Mouse (Mus musculus) intestine, embryonic 14.5 days (tissue): Measurements from ENCODE around the gene Hoxb2. TPM values are rescaled to one million over a fixed set of nuclear protein-coding genes. Genes with fewer than 3 reads are reported as not detected.

Source experiments
- ATAC-seq: fragments of 200-750 bp; cut with Nextera tagmentation; replicated peaks from 2 replicates; pipeline ENCODE4 v1.8.0; 2017; ENCODE audit warnings: low read depth, moderate number of reproducible peaks, moderate TSS enrichment, moderate library complexity; ENCODE audit not compliant: low FRiP score, low TSS enrichment
- DNase-seq: peaks from one replicate; pipeline ENCODE4 v3.0.0-alpha.2; 2018; ENCODE audit warnings: low spot score
- H3K27ac ChIP-seq: fragments of 300-500 bp; sonication (generic); 2 replicates; pipeline ENCODE4 v1.5.1; 2014; ENCODE audit warnings: low read depth, mild to moderate bottlenecking, control low read depth
- H3K27me3 ChIP-seq: fragments of 300-500 bp; sonication (generic); replicated peaks from 2 replicates; pipeline ENCODE4 v1.6.1; 2014; ENCODE audit warnings: low read length, control low read depth; ENCODE audit not compliant: control insufficient read depth, insufficient read depth
- H3K36me3 ChIP-seq: fragments of 300-500 bp; sonication (generic); 2 replicates; pipeline ENCODE4 v1.6.1; 2014; ENCODE audit warnings: low read length, control low read depth; ENCODE audit not compliant: control insufficient read depth, insufficient read depth
- H3K4me1 ChIP-seq: fragments of 300-500 bp; sonication (generic); replicated peaks from 2 replicates; pipeline ENCODE4 v1.6.1; 2014; ENCODE audit warnings: low read length, control low read depth, mixed read lengths; ENCODE audit not compliant: control insufficient read depth, insufficient read depth
- H3K4me2 ChIP-seq: fragments of 300-500 bp; sonication (generic); 2 replicates; pipeline ENCODE4 v1.6.1; 2014; ENCODE audit warnings: low read length
- H3K4me3 ChIP-seq: fragments of 300-500 bp; sonication (generic); 2 replicates; pipeline ENCODE4 v1.5.1; 2014; ENCODE audit warnings: low read depth, low read length, control low read depth, mixed read lengths
- H3K9ac ChIP-seq: fragments of 300-500 bp; sonication (generic); 2 replicates; pipeline ENCODE4 v1.6.1; 2014; ENCODE audit warnings: mild to moderate bottlenecking, low read length
- H3K9me3 ChIP-seq: fragments of 300-500 bp; sonication (generic); 2 replicates; pipeline ENCODE4 v1.6.1; 2016; ENCODE audit warnings: low read length, control low read depth; ENCODE audit not compliant: control insufficient read depth
- WGBS: fragments of 180-500 bp; shearing (Covaris S2); extraction: QIAGEN DNeasy Blood & Tissue Kit; methylation state at CpG from one replicate; pipeline ENCODE4 v1.1.7; 2014; 5-methylcytosine and 5-hydroxymethylcytosine counted together
- polyA plus RNA-seq: library from polyadenylated mRNA; unstranded; fragments of >200 nt; fragmentation: Nextera tagmentation; extraction: Ambion mirVana; gene quantifications from 2 replicates; pipeline ENCODE4 v1.2.1, GENCODE M21; 2014

Hoxb2 gene
- polyA plus RNA-seq, 1 experiment from 2014 or later, result 27.9 TPM

DNA sequence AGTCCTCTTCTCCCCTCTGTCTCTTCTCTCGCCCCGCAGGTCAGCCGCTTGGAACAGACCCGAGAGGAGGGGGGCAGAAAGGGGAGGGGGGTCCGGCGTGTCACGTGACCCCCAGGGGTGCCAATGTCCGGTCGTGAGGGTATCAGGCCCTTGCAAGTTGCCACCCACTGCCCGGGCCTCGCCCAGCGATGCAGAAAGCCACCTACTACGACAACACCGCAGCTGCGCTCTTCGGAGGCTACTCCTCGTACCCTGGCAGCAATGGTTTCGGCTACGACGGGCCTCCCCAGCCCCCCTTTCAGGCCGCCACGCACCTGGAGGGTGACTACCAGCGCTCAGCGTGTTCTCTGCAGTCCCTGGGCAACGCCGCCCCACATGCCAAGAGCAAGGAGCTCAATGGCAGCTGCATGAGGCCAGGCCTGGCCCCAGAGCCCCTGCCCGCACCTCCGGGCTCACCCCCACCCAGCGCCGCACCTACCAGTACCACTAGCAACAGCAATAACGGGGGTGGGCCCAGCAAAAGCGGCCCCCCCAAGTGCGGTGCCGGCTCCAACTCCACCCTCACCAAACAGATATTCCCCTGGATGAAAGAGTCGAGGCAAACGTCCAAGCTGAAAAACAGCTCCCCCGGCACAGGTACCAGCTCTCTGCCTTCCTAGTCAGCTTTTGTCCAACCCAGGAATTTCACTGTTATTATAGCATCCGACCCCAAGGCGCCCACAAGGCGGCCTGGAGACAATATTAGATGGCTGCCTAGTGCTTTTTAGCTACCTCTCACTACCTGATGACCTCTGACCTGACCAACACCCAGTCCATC, 6.1 kb upstream of the Hoxb2 start:
- peaks cover 73% of the 10 kb centered on the region for H3K4me1 ChIP-seq
- ATAC-seq (no peak), DNase-seq (peak; percentile 79)
- H3K27ac ChIP-seq, result peak overlapping the region; percentile 98
- H3K36me3 ChIP-seq, result peaks cover 9% of the 10 kb centered on the region; the same call in 1 of the 2 replicates
- H3K27me3 ChIP-seq, result no peaks in the 10 kb centered on the region
- H3K9ac ChIP-seq, result peak overlapping the region; percentile 76
- H3K4me3 ChIP-seq, result peak overlapping the region; percentile 25; the same call in 1 of the 2 replicates
- no peaks in the 10 kb centered on the region for H3K9me3 ChIP-seq
- H3K4me2 ChIP-seq, result peak overlapping the region; percentile 85
- WGBS, result 23% methylated on average over 40 of the region's 40 CpGs

- H3K4me3 ChIP-seq, result peak overlapping the region; percentile 25
- ATAC-seq (no peak), DNase-seq (peak; percentile 78)
- H3K4me1 ChIP-seq, result peaks cover 73% of the 10 kb centered on the region
- H3K9ac ChIP-seq, result peak overlapping the region; percentile 76
- peaks cover 9% of the 10 kb centered on the region; the same call in 1 of the 2 replicates for H3K36me3 ChIP-seq
- no peaks in the 10 kb centered on the region for H3K27me3 ChIP-seq
- no peaks in the 10 kb centered on the region for H3K9me3 ChIP-seq
- peak overlapping the region; percentile 98 for H3K27ac ChIP-seq
- H3K4me2 ChIP-seq, result peak overlapping the region; percentile 85
- WGBS, result 19% methylated on average over 6 of the region's 6 CpGs
Observed at GRCm38 (mm10) chr11:96344878-96345159, 5.5 kb upstream of the Hoxb2 start.

DNA sequence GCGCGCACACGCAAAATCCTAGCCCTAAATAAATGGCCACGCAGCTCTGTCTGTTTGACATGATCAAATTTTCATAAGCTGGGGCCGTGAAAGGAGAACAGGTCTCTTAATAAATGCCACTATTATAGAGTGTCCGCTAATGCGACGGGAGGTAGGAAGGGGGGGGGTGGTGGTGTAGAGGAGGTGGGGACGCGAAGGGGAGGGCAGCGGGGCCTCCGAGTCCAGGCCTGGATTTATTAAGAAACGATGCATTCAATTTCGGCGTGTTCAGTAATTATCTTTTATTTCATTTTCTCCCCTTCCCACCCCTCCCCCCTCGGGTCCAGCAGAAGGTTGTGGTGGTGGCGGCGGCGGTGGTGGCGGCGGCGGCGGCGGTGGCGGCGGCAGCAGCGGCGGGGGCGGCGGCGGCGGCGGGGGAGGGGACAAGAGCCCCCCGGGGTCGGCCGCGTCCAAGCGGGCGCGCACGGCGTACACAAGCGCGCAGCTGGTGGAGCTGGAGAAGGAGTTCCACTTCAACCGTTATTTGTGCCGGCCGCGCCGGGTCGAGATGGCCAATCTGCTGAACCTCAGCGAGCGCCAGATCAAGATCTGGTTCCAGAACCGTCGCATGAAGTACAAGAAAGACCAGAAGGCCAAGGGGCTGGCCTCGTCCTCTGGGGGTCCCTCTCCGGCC, 5.0 kb upstream of the Hoxb2 start:
- ATAC-seq, result no peak
- no peaks in the 10 kb centered on the region for H3K27me3 ChIP-seq

DNA sequence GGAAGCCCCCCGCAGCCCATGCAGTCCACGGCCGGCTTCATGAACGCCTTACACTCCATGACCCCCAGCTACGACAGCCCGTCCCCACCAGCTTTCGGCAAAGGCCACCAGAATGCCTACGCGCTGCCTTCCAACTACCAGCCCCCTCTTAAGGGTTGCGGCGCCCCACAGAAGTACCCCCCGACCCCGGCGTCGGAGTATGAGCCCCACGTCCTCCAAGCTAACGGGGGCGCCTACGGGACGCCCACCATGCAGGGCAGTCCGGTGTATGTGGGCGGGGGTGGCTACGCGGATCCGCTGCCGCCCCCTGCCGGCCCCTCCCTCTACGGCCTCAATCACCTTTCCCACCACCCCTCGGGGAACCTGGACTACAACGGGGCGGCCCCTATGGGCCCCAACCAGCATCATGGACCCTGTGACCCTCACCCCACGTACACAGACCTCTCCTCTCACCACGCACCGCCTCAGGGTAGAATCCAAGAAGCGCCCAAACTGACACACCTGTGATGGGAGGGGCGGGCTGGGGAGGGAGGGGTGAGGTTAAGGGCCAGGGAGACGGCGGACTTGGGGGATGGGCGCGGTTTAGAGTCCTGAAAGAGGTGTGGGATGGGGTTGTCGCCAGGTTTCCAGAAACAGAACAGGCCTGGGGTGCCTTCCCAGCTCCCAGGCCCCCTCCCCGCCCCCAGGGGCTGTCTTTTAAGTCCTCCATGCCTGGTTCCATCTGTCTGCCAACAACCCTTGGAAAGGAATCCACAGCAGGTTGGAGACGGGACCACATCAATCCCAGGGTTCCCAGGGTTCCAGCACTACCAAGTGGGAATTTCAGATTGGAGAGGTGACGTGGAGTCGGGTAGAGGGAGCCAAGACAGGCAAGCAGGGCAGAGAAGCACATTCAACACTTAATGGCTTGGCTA, 4.2 kb upstream of the Hoxb2 start:
- DNase-seq (peak; percentile 77), ATAC-seq (0 out of 2 replicates have a peak, but pooled peaks have one; percentile 7)
- Histone ChIP-seq H3K27me3 (no peaks in the 10 kb centered on the region), H3K27ac (peak overlapping the region; percentile 98), H3K4me1 (peaks cover 79% of the 10 kb centered on the region), H3K4me2 (peak overlapping the region; percentile 85), H3K36me3 (peaks cover 9% of the 10 kb centered on the region; the same call in 1 of the 2 replicates), H3K9ac (peak overlapping the region; percentile 76), H3K9me3 (no peaks in the 10 kb centered on the region), H3K4me3 (peak overlapping the region; percentile 25)
- WGBS, result 11% methylated on average over 45 of the region's 45 CpGs

More for the DNA sequence above, 5.0 kb upstream of the Hoxb2 start:
- peak overlapping the region; percentile 98 for H3K27ac ChIP-seq
- H3K4me3 ChIP-seq, result peak overlapping the region; percentile 25
- no peaks in the 10 kb centered on the region for H3K9me3 ChIP-seq
- WGBS, result 5% methylated on average over 48 of the region's 56 CpGs
- peak overlapping the region; percentile 85 for H3K4me2 ChIP-seq
- H3K4me1 ChIP-seq, result peaks cover 73% of the 10 kb centered on the region
- H3K9ac ChIP-seq, result peak overlapping the region; percentile 76
- H3K36me3 ChIP-seq, result peaks cover 9% of the 10 kb centered on the region; the same call in 1 of the 2 replicates
- DNase-seq, result peak; percentile 75

DNA sequence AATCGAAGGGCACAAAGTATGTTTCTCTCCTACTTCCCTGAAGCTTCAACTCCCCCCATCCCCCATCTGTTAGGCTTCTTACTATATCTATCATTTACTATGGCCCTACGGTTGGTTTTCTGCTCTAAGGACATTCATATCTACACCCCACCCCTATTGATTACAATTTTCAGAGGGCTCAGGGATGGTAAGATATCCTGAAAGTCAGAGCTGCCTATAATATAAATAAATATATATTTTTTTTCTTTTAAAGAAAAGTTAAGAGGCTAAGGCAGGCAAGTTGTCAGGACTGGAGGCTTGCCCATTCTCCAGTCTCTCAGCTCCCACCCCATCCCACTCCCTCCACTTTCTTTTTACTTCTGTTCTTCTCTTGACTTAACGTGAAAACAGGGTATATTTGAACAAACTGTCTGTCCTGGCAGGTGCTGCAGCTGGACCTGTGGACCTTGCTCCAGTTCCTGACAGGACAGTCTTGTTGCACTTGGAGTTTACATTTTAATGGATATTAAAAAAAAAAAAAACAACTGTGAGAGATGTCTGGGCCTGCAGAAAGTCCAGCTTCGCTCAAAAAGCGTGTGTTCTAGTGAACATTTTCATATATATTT, 3.3 kb upstream of the Hoxb2 start:
- H3K36me3 ChIP-seq, result peaks cover 9% of the 10 kb centered on the region; the same call in 1 of the 2 replicates
- ATAC-seq (no peak), DNase-seq (no peak)
- no peaks in the 10 kb centered on the region for H3K9me3 ChIP-seq
- H3K9ac ChIP-seq, result peak overlapping the region; percentile 7; the same call in 1 of the 2 replicates
- H3K4me2 ChIP-seq, result peak overlapping the region; percentile 85; the same call in 1 of the 2 replicates
- no peak overlapping the region for H3K4me3 ChIP-seq
- H3K27ac ChIP-seq, result peak overlapping the region; percentile 98
- H3K27me3 ChIP-seq, result no peaks in the 10 kb centered on the region
- H3K4me1 ChIP-seq, result peaks cover 79% of the 10 kb centered on the region
- WGBS, result 33% methylated on average over 5 of the region's 5 CpGs

DNA sequence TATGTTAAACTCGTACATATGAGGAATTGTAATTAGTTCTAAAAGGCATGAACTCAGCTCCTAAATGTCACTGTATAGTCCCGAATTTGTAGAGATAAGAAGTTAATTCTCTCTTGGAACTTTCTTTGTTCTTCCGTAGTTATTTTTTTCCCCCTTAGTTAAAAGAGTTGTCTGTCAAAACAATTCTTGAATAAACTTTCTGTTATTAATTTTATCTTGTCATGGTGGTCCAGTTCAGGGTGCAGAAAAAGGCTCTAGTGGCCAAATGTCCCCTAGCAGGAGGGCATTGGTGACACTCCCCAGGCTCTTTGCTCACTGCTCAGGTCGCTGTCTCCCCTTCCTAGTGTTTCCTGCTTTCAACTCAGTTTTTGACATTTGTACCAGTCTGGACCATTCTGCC, 2.6 kb upstream of the Hoxb2 start:
- peaks cover 9% of the 10 kb centered on the region; the same call in 1 of the 2 replicates for H3K36me3 ChIP-seq
- 22% methylated on average over 4 of the region's 4 CpGs for WGBS
- peak overlapping the region; percentile 99 for H3K27ac ChIP-seq
- H3K9ac ChIP-seq, result peak overlapping the region; percentile 42
- H3K4me2 ChIP-seq, result peak overlapping the region; percentile 46
- H3K9me3 ChIP-seq, result no peaks in the 10 kb centered on the region
- no peak overlapping the region for H3K4me3 ChIP-seq
- peaks cover 73% of the 10 kb centered on the region for H3K4me1 ChIP-seq
- DNase-seq, result no peak
- ATAC-seq, result no peak
- H3K27me3 ChIP-seq, result no peaks in the 10 kb centered on the region

GRCm38 (mm10) chr11:96348141-96348928, 2.0 kb upstream of the Hoxb2 start:
- peaks cover 67% of the 10 kb centered on the region for H3K4me1 ChIP-seq
- peak overlapping the region; percentile 42 for H3K9ac ChIP-seq
- H3K9me3 ChIP-seq, result no peaks in the 10 kb centered on the region
- H3K27me3 ChIP-seq, result no peaks in the 10 kb centered on the region
- peak; percentile 73 for DNase-seq
- ATAC-seq, result no peak
- 18% methylated on average over 21 of the region's 21 CpGs for WGBS
- peak overlapping the region; percentile 99 for H3K27ac ChIP-seq
- peaks cover 12% of the 10 kb centered on the region; the same call in 1 of the 2 replicates for H3K36me3 ChIP-seq
- peak overlapping the region; percentile 10; the same call in 1 of the 2 replicates for H3K4me3 ChIP-seq
- peak overlapping the region; percentile 46 for H3K4me2 ChIP-seq
